Mouse (Mus musculus) induced T-regulatory cell, adult 2 months (primary cell): ENCODE results near the gene D6Wsu163e.

Source experiments
- DNase-seq: peaks from one replicate; pipeline ENCODE4 v3.0.0-alpha.2; 2012; ENCODE audit warnings: low read depth

The D6Wsu163e gene

DNA sequence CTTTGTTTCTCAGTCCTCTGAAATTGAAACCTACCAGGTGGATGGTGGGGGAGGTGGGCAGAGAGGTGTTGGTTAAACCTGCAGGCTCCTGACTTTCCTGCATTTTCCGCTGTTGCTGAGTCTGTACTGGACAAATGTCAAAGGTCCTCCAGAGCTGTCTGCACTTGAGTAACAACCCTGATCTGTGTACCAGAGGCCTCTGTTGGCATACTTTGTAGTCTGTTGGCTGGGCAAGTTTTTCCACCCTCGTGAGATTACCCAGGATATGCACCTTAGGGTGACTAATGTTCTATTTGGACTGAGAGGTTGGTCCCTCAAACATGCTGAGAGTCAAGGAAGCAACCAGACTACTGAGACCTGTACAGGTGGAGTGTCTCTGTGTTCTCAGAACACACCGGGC lies 66.8 kb downstream of the D6Wsu163e start:
- DNase-seq = no peak

DNA sequence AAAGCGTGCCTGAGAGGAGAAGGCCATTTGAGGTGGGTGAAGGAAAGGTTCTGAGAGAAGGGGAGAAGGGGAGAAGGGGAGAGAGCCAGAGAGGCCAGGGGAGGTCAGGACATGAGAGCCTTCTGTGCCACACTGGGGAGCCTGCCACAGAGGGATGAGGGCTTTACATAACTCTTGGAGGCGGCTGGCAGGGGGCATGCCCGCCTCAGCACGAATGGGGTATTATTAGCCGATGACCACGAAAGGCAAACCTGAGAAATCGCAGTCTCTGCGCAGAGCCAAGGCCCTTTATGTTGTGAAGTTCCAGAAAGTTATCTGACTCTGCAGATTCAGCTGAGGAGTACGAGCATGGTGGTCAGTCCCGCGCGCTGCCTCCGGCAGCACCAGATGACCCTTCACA lies 70.3 kb downstream of the D6Wsu163e start:
- DNase-seq = no peak

DNA sequence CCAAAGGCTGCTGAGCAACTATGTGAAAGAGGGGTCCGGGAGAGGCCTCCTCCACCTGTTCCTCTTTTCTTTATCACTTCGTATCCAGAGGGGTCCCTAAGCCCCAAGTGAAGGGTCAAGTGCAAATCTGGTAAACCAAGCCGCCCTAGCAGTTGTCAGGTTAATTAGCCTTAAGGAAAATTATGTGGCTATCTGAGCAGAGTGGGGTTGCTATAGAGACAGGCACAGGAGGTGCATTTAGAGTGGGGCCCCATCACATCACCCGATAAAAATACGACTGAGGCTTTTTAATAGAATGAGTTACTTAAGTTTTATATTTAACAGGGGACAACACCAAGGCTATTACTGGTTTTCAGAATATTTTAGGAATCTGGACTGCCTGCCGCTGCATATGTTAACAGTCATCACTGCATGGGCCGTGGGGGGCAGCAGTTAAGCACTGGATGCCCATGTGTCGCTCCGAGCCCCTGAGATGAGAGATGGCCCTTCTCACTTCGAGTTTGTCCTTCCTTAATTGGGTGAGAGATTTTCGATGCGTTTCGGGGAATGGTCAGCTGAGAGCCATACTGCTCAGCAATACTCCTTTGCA lies 72.3 kb downstream of the D6Wsu163e start:
- no peak for DNase-seq

DNA sequence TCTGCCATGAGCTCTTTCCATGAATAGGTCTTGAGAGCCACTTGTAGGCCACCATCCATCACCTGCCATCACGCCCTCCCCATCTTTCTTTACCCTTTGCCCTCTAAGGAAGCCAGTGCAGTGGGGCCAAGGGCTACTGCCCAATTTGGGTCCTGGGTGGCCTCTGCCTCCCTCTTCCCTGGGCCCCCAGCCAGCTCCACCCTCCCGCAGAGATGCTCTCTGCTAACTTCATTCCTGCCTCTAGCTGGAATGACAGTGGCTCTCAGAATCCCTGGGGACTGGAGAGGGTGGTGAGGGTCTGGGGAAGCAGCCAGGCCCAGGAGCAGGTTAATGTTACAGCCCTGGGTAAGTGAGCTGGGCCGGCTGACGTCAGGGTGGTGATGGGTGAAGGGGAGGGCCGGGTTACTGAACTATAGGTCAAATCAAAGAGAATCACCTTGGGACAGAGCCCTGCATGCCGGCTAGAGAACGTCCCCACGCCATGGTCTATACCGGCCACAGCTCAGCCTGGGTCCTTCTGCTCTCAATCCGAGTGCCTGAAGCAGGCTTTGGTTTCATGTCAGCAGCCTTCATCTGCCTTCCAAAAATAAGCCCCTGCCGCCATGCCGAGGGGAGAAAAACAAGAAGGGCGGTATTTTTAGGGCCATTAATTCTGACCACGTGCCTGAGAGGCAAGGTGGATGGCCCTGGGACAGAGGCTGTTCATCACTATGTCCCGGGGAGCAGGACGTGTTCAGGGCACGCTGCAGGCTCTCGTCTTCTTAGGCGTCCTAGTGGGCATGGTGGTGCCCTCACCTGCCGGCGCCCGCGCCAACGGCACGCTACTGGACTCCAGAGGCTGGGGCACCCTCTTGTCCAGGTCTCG lies 75.4 kb downstream of the D6Wsu163e start, which contains the start of gene Fgf6:
Gene Fgf6, plus strand, starts transcription at position 681 of the 865 bp plus-strand sequence.
- DNase-seq = no peak

DNA sequence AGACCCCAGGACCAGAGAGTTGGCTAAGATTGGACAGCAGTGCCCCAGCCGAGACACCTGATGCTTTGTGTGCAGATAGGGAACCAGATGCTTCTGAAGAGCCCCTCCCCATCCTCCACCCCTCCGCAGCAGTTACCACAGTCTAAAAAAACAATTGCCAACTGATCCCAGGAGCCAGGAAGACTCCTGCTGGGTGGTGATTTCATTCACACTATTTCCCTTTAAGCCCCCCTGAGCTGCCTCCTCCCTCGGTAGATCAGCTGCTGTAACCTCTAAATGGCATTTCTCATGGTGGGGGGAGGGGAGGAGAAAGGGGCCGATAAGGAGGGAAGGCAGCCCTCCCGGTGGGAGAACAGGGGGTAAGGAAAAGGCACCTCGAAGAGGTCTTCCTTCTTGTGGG lies 79.5 kb downstream of the D6Wsu163e start:
- DNase-seq = no peak

DNA sequence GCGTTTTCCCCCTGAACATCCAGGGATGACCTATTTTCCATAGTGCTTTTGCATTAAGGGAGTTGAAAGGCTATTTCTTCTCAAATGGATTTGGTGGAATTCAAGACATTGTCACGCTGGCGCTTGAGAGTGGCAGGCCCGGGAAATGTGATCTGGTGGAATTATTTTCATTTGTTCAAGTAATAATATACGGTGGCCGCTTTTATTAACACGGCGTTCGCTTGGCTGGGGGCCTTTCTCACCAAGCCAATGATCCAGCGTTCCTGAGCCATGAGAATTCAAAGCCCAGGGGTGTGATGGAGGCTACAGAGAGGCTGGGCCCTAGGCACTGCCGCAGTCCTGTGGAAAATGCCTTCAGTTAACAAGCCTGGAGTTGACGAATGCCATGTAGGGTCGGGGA lies 80.7 kb downstream of the D6Wsu163e start:
- no peak for DNase-seq

DNA sequence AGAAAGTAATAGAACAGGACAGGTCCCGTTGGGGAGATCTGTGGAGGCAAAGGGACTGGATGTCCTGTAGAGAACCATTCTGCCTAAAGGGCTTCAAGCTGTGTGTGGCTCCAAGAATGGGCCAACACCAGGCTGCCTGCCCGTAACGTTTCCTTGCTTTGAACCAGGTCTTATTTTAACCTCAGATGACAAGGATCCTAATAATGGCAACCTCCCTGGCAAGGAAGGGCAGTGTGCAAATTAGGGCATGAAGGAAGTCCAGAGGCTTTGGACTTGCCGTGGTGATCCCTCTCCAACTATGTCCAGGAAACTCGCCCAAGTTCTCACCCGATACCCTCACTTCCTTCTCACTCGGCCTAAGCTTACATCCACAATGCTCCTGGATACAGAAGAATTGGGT lies 85.1 kb downstream of the D6Wsu163e start:
- DNase-seq = no peak
